Mouse (Mus musculus): ENCODE measurements around the gene Mettl8. TPM values are rescaled to one million over a fixed set of nuclear protein-coding genes. Genes with fewer than 3 reads are reported as not detected.

Mettl8 gene
- 7.7 to 24.9 TPM (median 8.8 TPM) in 3 replicates for total RNA-seq (2017)

DNA sequence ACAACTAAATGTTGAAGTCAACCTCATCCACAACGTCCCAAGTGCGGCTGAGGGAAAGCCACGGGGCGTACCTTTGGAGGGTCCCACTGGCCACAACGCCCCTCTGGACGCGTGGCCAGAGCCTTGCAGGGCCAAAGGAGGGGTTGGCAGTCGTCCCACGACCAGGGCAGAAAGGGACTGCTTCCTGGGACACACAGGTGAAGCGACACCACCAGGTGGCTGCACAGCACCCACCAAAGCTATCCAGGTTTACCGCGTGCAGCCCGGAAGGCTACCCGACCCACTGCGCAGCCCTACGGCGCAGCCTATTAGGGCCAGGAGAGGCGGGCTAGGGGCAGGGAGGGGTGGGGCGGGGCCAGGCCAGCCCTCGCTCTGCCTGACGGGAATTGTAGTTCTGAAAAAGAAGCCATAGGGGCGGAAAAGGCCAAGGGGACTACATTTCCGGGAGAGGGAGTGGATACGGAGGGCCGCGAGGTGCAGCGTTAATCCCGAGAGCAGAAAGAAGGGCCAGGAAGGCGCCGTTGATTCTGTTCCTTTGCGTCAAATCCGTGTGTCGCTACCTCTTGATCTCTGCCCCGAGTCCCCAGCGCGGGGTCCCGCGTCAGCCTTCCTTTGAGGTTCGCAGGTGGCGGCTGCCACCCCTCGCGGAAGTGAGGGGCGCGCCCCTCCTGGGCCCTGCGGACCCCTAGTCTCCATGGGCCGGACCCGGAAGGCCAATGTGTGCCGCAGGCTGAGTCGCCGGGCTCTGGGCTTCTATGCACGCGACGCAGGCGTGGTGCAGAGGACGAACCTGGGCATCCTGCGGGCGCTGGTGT lies at the start of gene Mettl8, which contains the start of gene Dcaf17:
TSS of gene Mettl8 (minus strand) at position 284 of the 815 bp plus-strand sequence.
TSS of gene Dcaf17 (plus strand) at position 29 of the 815 bp plus-strand sequence.
- ATAC-seq (replicated peaks; ENCODE audit: insufficient number of reproducible peaks, low FRiP score, low TSS enrichment, poor library complexity, severe bottlenecking), result peak; percentile 97

DNA sequence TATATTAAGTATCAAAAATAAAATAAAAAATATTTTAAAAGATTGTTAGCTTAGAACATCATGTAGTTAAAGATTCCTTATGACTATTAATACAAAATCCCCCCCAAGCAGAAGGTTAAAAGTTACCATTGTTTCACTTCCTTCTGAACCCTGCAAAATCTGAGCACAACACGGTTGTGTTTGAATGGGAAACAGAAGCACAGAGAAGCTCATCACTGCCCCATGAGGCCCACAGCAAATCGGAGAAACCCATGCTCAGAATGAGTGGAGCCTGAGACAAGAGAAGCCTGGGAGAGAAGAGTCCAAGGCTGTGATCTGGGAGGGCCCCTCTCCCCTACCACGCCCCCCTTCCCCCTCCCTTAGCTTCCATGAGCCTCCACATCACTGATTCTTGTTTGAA lies 49.3 kb upstream of the Mettl8 start:
- ATAC-seq (replicated peaks; ENCODE audit: insufficient number of reproducible peaks, low FRiP score, low TSS enrichment, poor library complexity, severe bottlenecking), result no peak

DNA sequence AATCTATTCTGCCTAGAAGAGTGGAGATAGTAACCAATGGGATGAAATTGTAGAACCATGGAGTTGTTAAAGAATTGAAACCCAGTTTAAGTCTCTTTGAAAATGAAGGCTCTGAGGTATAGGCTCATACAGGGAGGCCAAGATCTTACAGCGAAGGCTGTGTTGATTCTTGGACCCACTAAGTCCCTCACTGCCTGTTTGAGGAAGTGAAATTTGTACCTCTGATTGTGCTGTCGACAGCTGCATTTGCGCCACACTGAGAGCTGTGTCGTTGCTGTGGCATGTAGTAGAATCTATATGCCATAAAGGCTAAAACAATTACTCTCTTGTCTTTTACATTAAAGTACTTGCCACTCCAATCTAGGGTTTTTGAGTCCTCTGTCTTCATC lies 47.9 kb upstream of the Mettl8 start:
- peak; percentile 49; the same call in 1 of the 2 replicates for ATAC-seq (replicated peaks; ENCODE audit: insufficient number of reproducible peaks, low FRiP score, low TSS enrichment, poor library complexity, severe bottlenecking)

DNA sequence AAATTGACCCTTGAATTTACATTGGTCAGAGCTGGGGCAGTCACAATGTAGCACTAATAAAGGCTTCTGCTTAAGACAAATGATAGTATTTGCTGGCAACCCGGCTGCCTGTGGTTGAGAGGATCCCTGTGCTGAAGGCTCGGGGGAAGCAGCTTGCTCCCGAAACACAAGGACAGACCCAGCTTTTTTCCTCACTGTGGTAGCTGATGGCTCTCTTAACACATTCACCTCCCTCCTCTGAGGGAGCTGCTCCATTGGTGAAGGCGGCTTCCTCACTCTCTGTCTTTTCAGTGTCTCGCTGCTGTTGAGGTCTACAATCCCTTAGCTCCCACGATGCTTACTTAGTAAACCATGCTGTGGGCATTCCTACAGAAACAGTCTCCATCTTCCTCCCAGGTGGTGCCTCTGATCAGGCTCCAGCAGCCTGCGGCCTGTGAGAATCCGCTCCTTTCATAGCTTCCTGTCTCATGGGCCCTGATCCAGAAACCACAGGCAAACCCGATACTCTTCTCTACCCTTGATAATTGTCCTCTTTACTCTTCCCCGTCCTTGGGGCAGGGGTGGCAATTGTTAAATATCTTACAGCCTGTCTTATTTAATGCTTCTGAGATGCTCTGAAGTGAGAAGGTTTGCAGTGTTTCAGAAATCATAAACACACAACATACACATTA lies 47.4 kb upstream of the Mettl8 start:
- ATAC-seq (replicated peaks; ENCODE audit: insufficient number of reproducible peaks, low FRiP score, low TSS enrichment, poor library complexity, severe bottlenecking), result no peak

DNA sequence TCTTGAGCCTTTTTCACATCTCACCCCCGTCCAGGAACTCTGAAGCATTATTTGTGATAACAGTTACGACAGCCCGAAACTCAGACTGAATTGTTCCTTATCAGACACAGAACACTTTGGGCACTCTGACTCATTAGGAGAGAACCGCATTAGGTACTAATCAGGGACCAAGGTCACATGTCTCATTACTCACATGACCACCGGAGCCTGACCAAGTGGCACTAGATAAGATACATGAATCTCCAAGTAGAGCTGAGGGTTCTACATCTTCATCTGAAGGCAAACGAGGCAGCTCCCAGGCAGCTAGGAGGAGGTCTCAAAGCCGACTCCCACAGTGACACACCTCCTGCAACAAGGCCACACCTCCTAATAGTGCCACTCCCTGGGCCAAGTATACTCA lies 40.8 kb upstream of the Mettl8 start:
- ATAC-seq (replicated peaks; ENCODE audit: insufficient number of reproducible peaks, low FRiP score, low TSS enrichment, poor library complexity, severe bottlenecking), result no peak

DNA sequence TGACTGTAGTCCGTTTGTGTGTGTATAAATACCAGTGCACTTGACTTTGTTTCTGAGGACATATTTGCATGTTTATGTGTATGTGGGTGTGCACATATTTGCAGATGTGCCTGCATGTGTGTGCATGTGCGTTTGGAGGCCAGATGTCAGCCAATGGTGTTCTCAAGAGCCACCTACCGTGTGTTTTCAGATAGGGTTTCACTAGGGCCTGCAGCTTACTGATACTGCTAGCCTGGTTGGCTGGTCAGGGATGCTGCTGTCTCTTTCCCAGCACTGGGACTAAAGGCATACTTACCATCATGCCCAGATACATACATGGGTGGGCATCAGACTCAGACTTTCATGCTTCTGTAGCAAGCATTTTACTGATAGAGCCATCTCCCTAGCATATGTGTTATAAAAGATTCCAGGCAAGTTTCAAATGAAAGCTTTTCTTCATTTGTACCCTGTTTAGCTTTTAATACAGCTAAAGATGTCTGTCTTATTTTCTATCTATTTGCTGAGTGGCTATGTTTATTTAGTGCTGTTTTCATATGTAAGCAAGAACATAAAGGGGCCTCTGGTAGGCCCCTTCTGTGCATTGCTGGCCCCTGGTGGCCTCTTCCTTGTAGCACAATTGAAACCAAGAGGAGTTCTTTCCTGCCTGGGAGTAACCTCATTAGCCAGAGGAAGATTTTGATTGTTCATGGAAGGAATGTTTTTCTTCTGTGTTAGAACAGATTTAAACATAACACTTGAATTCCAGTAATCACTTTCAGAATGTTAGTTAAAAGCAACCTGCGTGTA lies 35.5 kb upstream of the Mettl8 start:
- ATAC-seq (replicated peaks; ENCODE audit: insufficient number of reproducible peaks, low FRiP score, low TSS enrichment, poor library complexity, severe bottlenecking), result no peak

DNA sequence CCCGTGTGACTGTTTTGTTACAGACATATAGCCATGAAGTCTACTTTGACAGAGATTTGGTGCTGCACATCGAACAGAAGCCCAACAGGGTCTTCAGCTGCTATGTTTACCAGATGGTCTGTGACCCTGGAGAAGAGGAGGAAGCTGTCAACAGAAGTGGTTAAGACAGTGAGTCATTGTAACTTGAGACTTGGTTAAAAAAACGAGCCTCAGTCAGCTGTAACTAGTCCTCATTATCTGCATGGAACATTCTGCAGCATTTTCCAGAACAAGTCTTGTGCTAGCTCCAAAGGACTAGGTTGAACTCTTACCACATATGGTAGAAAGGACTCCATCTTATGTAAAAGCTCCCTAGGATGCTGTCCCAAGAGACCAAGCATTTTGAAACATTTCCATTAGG lies 34.4 kb upstream of the Mettl8 start:
- no peak for ATAC-seq (replicated peaks; ENCODE audit: insufficient number of reproducible peaks, low FRiP score, low TSS enrichment, poor library complexity, severe bottlenecking)

DNA sequence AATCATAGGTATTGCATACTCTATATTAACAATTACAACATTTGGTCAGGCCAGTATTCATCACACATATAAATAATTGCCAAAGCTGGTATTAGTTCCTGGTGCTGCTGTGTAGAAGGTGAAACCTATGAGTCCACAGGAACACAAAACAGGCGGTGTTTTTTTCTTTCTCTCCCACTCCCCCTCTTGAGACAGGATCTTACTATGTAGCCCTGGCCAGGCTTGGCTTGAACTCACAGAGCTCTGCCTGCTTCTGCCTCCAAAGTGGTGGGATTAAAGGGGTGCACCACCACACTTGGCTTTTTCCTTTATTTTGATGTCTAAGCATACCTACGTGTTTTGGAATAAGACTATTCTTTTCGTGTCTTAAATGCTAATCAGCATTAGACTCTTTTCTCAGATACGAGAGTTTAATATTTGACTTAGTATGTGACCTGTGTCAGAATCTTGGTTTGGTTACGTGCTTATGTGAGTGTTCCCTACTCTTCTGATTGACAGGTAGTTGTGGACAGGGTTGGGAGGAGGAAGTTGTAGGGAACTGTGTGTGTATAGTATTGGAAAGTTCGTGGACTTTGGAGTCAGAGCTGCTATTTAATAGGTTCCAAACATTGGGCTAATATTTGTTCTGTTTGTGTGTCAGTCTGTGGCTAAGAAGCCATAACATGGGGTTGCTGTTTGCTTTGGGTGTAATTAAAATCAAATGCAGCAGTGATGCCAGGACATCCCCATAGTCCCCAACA lies 28.2 kb upstream of the Mettl8 start:
- ATAC-seq (replicated peaks; ENCODE audit: insufficient number of reproducible peaks, low FRiP score, low TSS enrichment, poor library complexity, severe bottlenecking), result no peak

DNA sequence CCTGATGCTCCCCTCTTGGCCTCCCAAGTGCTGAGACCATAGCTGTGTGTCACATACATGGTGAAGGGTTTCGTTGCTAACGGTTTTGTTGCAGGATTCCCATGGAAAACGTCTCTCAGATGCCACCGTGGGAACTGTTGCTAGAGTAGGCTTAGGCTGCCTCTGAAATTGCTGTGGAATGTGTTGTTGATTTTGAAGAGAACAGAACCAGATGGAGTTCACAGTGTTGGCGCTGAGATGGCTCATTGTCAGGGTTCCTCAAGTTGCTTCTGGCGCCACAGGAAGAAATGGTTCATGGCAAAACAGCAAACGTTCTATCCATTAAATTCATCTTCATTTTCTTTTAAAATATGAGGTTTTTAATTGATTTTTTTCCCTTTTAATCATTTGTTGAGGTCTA lies 27.0 kb upstream of the Mettl8 start:
- no peak for ATAC-seq (replicated peaks; ENCODE audit: insufficient number of reproducible peaks, low FRiP score, low TSS enrichment, poor library complexity, severe bottlenecking)

DNA sequence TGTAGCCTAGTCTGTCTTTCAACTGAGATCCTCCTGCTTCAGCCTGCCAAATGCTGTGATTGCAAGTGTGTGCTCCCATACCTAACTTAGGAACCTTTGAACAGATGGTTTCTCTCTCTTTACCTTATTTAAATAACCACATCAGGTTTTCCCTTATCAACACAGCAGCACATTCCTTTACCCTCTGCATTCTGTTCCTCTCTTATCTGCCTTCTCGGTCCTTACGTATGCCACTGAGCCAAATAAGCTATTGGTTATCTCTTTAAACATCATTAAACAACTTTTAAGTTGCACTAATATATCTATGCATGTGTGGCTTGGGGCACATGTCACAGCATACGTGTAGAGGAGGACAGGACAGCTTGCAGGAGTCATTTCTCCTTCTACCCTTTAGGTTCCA lies 18.4 kb upstream of the Mettl8 start:
- no peak for ATAC-seq (replicated peaks; ENCODE audit: insufficient number of reproducible peaks, low FRiP score, low TSS enrichment, poor library complexity, severe bottlenecking)

DNA sequence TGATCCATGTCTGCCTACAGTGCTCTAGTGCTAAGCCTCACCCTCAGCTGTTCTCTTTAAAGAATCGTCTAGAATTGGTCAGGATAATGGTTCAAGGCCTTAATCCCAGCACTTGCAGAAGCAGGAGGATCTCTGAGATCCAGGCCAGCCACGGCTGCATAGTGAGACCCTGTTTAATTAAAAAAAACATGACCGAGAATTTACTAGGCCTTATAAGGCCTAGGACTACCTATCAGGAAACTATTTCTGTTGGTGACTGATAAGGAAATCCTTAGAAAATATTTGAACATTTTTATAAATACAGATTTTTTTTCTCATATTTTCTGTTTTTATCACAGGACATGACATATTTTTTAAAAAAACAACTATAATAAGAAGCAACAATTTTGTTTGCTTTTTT lies 17.9 kb upstream of the Mettl8 start:
- no peak for ATAC-seq (replicated peaks; ENCODE audit: insufficient number of reproducible peaks, low FRiP score, low TSS enrichment, poor library complexity, severe bottlenecking)

DNA sequence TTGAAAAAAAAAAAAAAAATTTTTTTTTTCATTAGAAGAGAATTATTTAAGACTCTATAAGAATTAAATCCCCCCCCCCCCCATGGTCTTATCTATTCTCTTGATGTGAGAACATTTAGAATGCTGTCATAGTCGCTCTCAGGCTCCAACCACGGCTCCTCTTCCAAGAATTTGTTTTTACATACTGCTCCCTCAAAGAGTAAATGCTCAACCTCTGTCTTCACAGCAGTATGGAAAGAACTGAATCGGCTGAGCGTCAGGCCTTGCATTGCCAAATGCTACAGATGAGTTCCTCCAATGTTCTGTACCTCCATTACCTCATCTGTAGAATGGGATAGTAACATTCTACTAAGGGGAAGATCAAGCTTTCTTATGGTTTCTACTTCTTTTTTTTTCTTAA lies 16.2 kb upstream of the Mettl8 start:
- no peak for ATAC-seq (replicated peaks; ENCODE audit: insufficient number of reproducible peaks, low FRiP score, low TSS enrichment, poor library complexity, severe bottlenecking)

DNA sequence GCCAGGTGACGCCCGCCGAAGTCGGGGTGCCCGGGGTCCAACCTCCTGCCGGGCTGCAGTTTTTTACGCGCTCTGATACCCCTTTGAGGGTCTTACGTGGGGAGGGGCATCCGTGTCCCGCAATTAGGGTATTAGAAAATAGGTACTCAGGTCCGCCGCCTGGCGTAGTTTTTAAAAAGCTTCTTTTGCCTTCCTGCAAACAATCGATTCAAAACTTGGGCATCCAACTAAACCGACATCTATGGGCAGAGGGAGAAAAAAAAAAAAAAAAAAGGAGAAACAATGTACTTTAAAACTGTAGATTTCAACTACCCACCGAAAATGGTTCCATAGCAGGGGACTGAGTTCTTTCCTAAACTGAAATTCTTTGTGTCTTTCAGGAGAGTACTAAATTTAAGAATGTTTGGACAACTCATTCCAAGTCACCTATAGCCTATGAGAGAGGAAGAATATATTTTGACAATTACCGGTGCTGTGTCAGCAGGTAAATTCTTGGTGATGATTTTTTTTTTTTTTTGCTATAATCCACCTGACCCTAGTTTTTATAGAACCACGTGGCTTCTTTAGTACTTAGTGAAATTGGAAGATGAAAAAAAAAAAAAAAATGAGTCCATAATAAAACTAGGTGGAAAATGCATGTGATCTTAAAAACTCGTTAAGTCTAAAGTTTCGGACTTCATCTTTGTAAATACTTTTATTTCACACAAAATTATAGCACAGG lies 892 bp upstream of the Mettl8 start:
- ATAC-seq (replicated peaks; ENCODE audit: insufficient number of reproducible peaks, low FRiP score, low TSS enrichment, poor library complexity, severe bottlenecking), result no peak

DNA sequence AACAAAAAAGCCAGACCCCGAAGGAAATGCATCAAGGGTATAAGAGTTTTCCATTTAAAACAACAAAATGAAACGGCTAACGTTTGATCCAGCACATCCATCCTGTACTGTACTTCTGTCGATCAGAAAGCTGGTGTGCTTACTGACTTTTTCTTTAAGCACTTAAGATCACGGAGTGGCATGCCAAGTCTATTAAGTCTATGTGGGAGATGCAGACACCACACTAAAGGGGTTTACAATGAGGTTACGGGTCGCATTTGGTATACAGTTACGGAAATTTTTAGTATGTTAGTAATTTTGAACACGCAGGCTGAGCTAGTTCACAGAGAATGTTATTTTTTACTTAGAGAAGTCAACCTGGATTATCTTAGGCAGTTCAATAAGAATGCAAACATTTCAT lies 667 bp downstream of the Mettl8 start:
- no peak for ATAC-seq (replicated peaks; ENCODE audit: insufficient number of reproducible peaks, low FRiP score, low TSS enrichment, poor library complexity, severe bottlenecking)

DNA sequence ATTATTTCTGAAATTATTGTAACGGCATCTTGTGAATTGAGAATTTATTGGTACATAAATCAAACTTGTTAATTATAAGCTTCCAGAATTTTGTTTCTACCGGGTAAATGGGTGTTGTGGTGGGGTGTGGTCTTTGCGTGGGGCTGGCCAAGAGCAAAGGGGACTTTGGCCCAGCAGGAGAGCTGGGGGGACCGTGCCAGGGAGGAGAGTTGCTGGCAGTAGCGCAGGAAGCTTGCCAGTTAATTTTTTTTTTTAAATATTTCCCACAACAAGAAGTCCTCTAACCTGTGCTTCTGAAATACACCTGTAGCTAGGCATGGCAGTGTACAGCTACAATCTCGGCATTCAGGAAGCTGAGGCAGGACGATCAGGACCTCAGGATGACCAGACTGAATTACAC lies 4.9 kb downstream of the Mettl8 start:
- ATAC-seq (replicated peaks; ENCODE audit: insufficient number of reproducible peaks, low FRiP score, low TSS enrichment, poor library complexity, severe bottlenecking), result no peak

DNA sequence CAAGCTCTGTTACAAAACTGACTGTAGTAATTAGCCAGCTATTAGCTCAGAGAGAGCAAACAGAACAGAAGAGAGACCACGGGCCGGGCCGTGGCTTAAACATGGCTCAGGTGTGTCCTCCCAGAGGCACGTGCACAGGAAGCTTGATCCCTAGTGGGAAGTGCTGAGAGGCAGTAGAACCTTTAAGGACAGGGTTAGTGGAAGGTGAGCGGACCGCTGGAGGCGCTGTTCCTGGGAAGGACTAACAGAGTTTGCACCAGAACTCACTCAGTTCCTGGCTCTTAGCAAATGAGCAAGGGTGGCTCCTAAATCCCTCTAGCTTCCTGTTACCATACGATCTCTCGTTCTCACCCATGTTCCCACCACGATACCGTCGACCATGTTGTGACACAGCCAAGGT lies 6.5 kb downstream of the Mettl8 start:
- no peak for ATAC-seq (replicated peaks; ENCODE audit: insufficient number of reproducible peaks, low FRiP score, low TSS enrichment, poor library complexity, severe bottlenecking)

DNA sequence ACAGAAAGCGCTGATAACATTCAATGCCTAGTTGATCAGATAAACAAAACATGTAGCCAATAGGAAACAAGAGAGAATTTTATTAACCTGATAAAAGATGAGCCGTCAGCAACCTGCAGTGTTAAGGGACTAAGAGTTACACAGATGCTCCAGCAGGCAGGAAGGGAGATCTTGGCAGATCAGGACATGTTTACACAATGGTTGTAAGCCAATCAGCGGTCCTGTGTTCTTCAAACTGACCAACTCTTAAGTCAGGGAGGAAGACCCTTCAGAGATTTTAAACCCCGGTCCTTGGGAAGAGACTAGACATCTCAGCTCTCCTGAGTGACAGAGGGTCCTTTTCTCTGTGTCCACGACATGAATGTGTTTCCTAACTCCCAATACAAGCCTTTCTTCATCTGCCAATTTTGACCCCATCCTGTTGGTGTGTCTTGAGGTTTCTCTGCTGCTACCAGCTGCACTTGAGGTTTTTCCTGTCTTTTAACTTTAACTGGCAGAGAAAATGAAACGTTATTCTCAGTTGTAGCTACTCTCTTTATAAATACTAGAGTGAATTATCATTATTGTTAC lies 8.5 kb downstream of the Mettl8 start:
- no peak for ATAC-seq (replicated peaks; ENCODE audit: insufficient number of reproducible peaks, low FRiP score, low TSS enrichment, poor library complexity, severe bottlenecking)

DNA sequence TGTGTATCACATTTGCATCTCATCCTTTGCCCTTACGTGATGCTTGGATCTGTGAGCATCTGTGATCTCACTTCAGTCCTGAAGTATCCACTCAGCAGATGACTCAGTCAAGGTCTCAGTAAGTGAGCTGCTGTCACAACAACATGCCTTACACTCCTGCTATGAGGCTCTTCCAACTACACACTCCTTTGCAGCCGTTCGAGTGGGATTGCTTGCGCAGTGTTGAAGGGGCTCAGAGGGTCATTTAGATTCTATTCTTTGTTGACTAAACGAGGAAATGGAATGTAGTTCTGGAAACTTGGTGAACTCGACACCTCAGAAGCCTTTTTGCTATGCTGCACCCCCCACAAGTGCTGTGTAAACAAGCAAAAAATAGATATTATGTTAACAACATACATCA lies 9.2 kb downstream of the Mettl8 start:
- ATAC-seq (replicated peaks; ENCODE audit: insufficient number of reproducible peaks, low FRiP score, low TSS enrichment, poor library complexity, severe bottlenecking), result no peak

All from monocyte, adult 5-6 weeks (primary cell).